Mouse (Mus musculus): Measurements from ENCODE around the gene Shank1. TPM values are rescaled to one million over a fixed set of nuclear protein-coding genes. Genes with fewer than 3 reads are reported as not detected.

Shank1 gene
- polyA plus RNA-seq, 1 experiment = 5.5 TPM

- Histone ChIP-seq H3K36me3 (ENCODE audit: control insufficient read depth, insufficient read depth, low read length) (no peaks in the 10 kb centered on the region), H3K4me3 (ENCODE audit: control insufficient read depth, low read depth, low read length) (peak overlapping the region; percentile 57), H3K27ac (ENCODE audit: control insufficient read depth, insufficient read depth, low read depth, low read length) (no peak overlapping the region), H3K4me1 (ENCODE audit: control insufficient read depth, insufficient read depth, low read length) (no peaks in the 10 kb centered on the region; the same call in 1 of the 2 replicates), H3K27me3 (ENCODE audit: control insufficient read depth, insufficient read depth, low read length) (no peaks in the 10 kb centered on the region)
- no peak for TF ChIP-seq POLR2A (IDR thresholded peaks at IDR 0.05; ENCODE audit: control insufficient read depth, low read depth, low read length)
- TF ChIP-seq CTCF (IDR thresholded peaks at IDR 0.05; ENCODE audit: control insufficient read depth, insufficient read depth, insufficient replicate concordance, low read depth, low read length) = no peak
Measured at GRCm38 (mm10) chr7:44272546-44272945, 37.5 kb upstream of the Shank1 start.

- Histone ChIP-seq H3K27ac (ENCODE audit: control insufficient read depth, insufficient read depth, low read depth, low read length) (no peak overlapping the region), H3K36me3 (ENCODE audit: control insufficient read depth, insufficient read depth, low read length) (no peaks in the 10 kb centered on the region), H3K4me1 (ENCODE audit: control insufficient read depth, insufficient read depth, low read length) (no peaks in the 10 kb centered on the region; the same call in 1 of the 2 replicates), H3K4me3 (ENCODE audit: control insufficient read depth, low read depth, low read length) (peak overlapping the region; percentile 22), H3K27me3 (ENCODE audit: control insufficient read depth, insufficient read depth, low read length) (no peaks in the 10 kb centered on the region)
- TF ChIP-seq CTCF (IDR thresholded peaks at IDR 0.05; ENCODE audit: control insufficient read depth, insufficient read depth, insufficient replicate concordance, low read depth, low read length) = no peak
- no peak for TF ChIP-seq POLR2A (IDR thresholded peaks at IDR 0.05; ENCODE audit: control insufficient read depth, low read depth, low read length)
Measured at GRCm38 (mm10) chr7:44273446-44273845, 36.6 kb upstream of the Shank1 start.

- no peaks in the 10 kb centered on the region for H3K36me3 ChIP-seq (ENCODE audit: control insufficient read depth, insufficient read depth, low read length)
- no peak for TF ChIP-seq POLR2A (IDR thresholded peaks at IDR 0.05; ENCODE audit: control insufficient read depth, low read depth, low read length)
- no peak for TF ChIP-seq CTCF (IDR thresholded peaks at IDR 0.05; ENCODE audit: control insufficient read depth, insufficient read depth, insufficient replicate concordance, low read depth, low read length)
- H3K27me3 ChIP-seq (ENCODE audit: control insufficient read depth, insufficient read depth, low read length) = no peaks in the 10 kb centered on the region
- H3K4me1 ChIP-seq (ENCODE audit: control insufficient read depth, insufficient read depth, low read length) = no peaks in the 10 kb centered on the region; the same call in 1 of the 2 replicates
- H3K4me3 ChIP-seq (ENCODE audit: control insufficient read depth, low read depth, low read length) = peak overlapping the region; percentile 22
- no peak overlapping the region for H3K27ac ChIP-seq (ENCODE audit: control insufficient read depth, insufficient read depth, low read depth, low read length)
Measured at GRCm38 (mm10) chr7:44274096-44274495, 36.0 kb upstream of the Shank1 start.

GRCm38 (mm10) chr7:44275546-44275945 is 34.5 kb upstream of the Shank1 start:
- Histone ChIP-seq H3K4me3 (ENCODE audit: control insufficient read depth, low read depth, low read length) (no peak overlapping the region), H3K27me3 (ENCODE audit: control insufficient read depth, insufficient read depth, low read length) (no peaks in the 10 kb centered on the region), H3K4me1 (ENCODE audit: control insufficient read depth, insufficient read depth, low read length) (no peaks in the 10 kb centered on the region; the same call in 1 of the 2 replicates), H3K36me3 (ENCODE audit: control insufficient read depth, insufficient read depth, low read length) (no peaks in the 10 kb centered on the region), H3K27ac (ENCODE audit: control insufficient read depth, insufficient read depth, low read depth, low read length) (no peak overlapping the region)
- TF ChIP-seq CTCF (IDR thresholded peaks at IDR 0.05; ENCODE audit: control insufficient read depth, insufficient read depth, insufficient replicate concordance, low read depth, low read length) = no peak
- TF ChIP-seq POLR2A (IDR thresholded peaks at IDR 0.05; ENCODE audit: control insufficient read depth, low read depth, low read length) = no peak

- H3K27me3 ChIP-seq (ENCODE audit: control insufficient read depth, insufficient read depth, low read length) = no peaks in the 10 kb centered on the region
- TF ChIP-seq CTCF (IDR thresholded peaks at IDR 0.05; ENCODE audit: control insufficient read depth, insufficient read depth, insufficient replicate concordance, low read depth, low read length) (no peak), POLR2A (IDR thresholded peaks at IDR 0.05; ENCODE audit: control insufficient read depth, low read depth, low read length) (no peak)
Measured at GRCm38 (mm10) chr7:44276461-44277249, 33.4 kb upstream of the Shank1 start.

GRCm38 (mm10) chr7:44277250-44277622 is 32.8 kb upstream of the Shank1 start:
- H3K4me3 ChIP-seq (ENCODE audit: control insufficient read depth, low read depth, low read length) = no peak overlapping the region
- TF ChIP-seq CTCF (IDR thresholded peaks at IDR 0.05; ENCODE audit: control insufficient read depth, insufficient read depth, insufficient replicate concordance, low read depth, low read length) (peak; percentile 37; the same call in 1 of the 2 replicates), POLR2A (IDR thresholded peaks at IDR 0.05; ENCODE audit: control insufficient read depth, low read depth, low read length) (no peak)

More at GRCm38 (mm10) chr7:44276461-44277249, 33.4 kb upstream of the Shank1 start:
- Histone ChIP-seq H3K27ac (ENCODE audit: control insufficient read depth, insufficient read depth, low read depth, low read length) (no peak overlapping the region), H3K36me3 (ENCODE audit: control insufficient read depth, insufficient read depth, low read length) (no peaks in the 10 kb centered on the region), H3K4me1 (ENCODE audit: control insufficient read depth, insufficient read depth, low read length) (no peaks in the 10 kb centered on the region; the same call in 1 of the 2 replicates), H3K4me3 (ENCODE audit: control insufficient read depth, low read depth, low read length) (no peak overlapping the region)

GRCm38 (mm10) chr7:44280959-44281358 is 29.1 kb upstream of the Shank1 start:
- Histone ChIP-seq H3K27ac (ENCODE audit: control insufficient read depth, insufficient read depth, low read depth, low read length) (no peak overlapping the region), H3K36me3 (ENCODE audit: control insufficient read depth, insufficient read depth, low read length) (no peaks in the 10 kb centered on the region), H3K4me3 (ENCODE audit: control insufficient read depth, low read depth, low read length) (no peak overlapping the region), H3K27me3 (ENCODE audit: control insufficient read depth, insufficient read depth, low read length) (no peaks in the 10 kb centered on the region), H3K4me1 (ENCODE audit: control insufficient read depth, insufficient read depth, low read length) (no peaks in the 10 kb centered on the region)
- TF ChIP-seq CTCF (IDR thresholded peaks at IDR 0.05; ENCODE audit: control insufficient read depth, insufficient read depth, insufficient replicate concordance, low read depth, low read length) (no peak), POLR2A (IDR thresholded peaks at IDR 0.05; ENCODE audit: control insufficient read depth, low read depth, low read length) (no peak)

More at GRCm38 (mm10) chr7:44277250-44277622, 32.8 kb upstream of the Shank1 start:
- Histone ChIP-seq H3K27ac (ENCODE audit: control insufficient read depth, insufficient read depth, low read depth, low read length) (no peak overlapping the region), H3K4me1 (ENCODE audit: control insufficient read depth, insufficient read depth, low read length) (no peaks in the 10 kb centered on the region; the same call in 1 of the 2 replicates), H3K36me3 (ENCODE audit: control insufficient read depth, insufficient read depth, low read length) (no peaks in the 10 kb centered on the region), H3K27me3 (ENCODE audit: control insufficient read depth, insufficient read depth, low read length) (no peaks in the 10 kb centered on the region)

Measured in testis, adult 2 months (tissue).